In genomic region chr2:60148651-60149050, GRCm38 (mm10) we compare ENCODE assay signal across 28 mouse cellular contexts.
DNase-seq lines count a peak whose midpoint lies in the region; ATAC-seq lines count a peak whose summit lies in the region.
"Had no signal": no experiment of that assay in that cellular context is flagged by ENCODE, and none has a peak within 500 bp of the region (broad histone marks: within the 10 kb centered on the region; RNA-seq: fewer than 3 reads in every experiment).

No protein-coding gene starts in this region.

- no peaks in the 10 kb centered on the region for H3K36me3 ChIP-seq in embryonic facial prominence, embryonic 12.5 days
- no peaks in the 10 kb centered on the region for H3K36me3 ChIP-seq in embryonic facial prominence, embryonic 10.5 days (replicated peaks)
- no peaks in the 10 kb centered on the region for H3K36me3 ChIP-seq in midbrain, embryonic 11.5 days (ENCODE audit: control insufficient read depth, insufficient read depth, low read length)
- no peaks in the 10 kb centered on the region for H3K36me3 ChIP-seq in midbrain, embryonic 15.5 days (replicated peaks)
- H3K36me3 ChIP-seq: embryonic facial prominence, embryonic 13.5 days; embryonic facial prominence, embryonic 15.5 days; forebrain, embryonic 10.5 days; forebrain, embryonic 12.5 days; G1E had no signal

- 0 out of 2 replicates have a peak overlapping the region, but pooled peaks have one; percentile 19 for H3K9ac ChIP-seq in embryonic facial prominence, embryonic 12.5 days
- no peak overlapping the region for H3K9ac ChIP-seq in midbrain, embryonic 11.5 days (ENCODE audit: low read length)
- no peak overlapping the region for H3K9ac ChIP-seq in midbrain, embryonic 15.5 days
- H3K9ac ChIP-seq: embryonic facial prominence, embryonic 13.5 days; embryonic facial prominence, embryonic 15.5 days; forebrain, embryonic 12.5 days had no signal

- no peaks in the 10 kb centered on the region; the same call in 1 of the 2 replicates for H3K4me1 ChIP-seq in embryonic facial prominence, embryonic 12.5 days
- peaks cover 9% of the 10 kb centered on the region for H3K4me1 ChIP-seq in embryonic facial prominence, embryonic 10.5 days
- H3K4me1 ChIP-seq in midbrain, embryonic 11.5 days (ENCODE audit: control insufficient read depth, insufficient read depth, low read length): no peaks in the 10 kb centered on the region
- H3K4me1 ChIP-seq in midbrain, embryonic 15.5 days: peaks cover 3% of the 10 kb centered on the region; the same call in 1 of the 2 replicates

- H3K27ac ChIP-seq in embryonic facial prominence, embryonic 12.5 days: no peak overlapping the region
- H3K27ac ChIP-seq in embryonic facial prominence, embryonic 10.5 days (replicated peaks): no peak overlapping the region
- no peak overlapping the region for H3K27ac ChIP-seq in midbrain, embryonic 11.5 days (ENCODE audit: low read depth, low read length)
- H3K27ac ChIP-seq in midbrain, embryonic 15.5 days: no peak overlapping the region
- H3K27ac ChIP-seq: embryonic facial prominence, embryonic 13.5 days; embryonic facial prominence, embryonic 15.5 days; forebrain, embryonic 10.5 days; forebrain, embryonic 12.5 days had no signal

- H3K4me2 ChIP-seq in embryonic facial prominence, embryonic 12.5 days (replicated peaks): no peak overlapping the region
- H3K4me2 ChIP-seq in midbrain, embryonic 11.5 days: no peak overlapping the region
- H3K4me2 ChIP-seq in midbrain, embryonic 15.5 days: no peak overlapping the region
- H3K4me2 ChIP-seq: embryonic facial prominence, embryonic 13.5 days; embryonic facial prominence, embryonic 15.5 days; forebrain, embryonic 12.5 days had no signal

- H3K9me3 ChIP-seq in embryonic facial prominence, embryonic 12.5 days: no peaks in the 10 kb centered on the region
- H3K9me3 ChIP-seq in embryonic facial prominence, embryonic 10.5 days: no peaks in the 10 kb centered on the region
- no peaks in the 10 kb centered on the region for H3K9me3 ChIP-seq in midbrain, embryonic 11.5 days (ENCODE audit: control insufficient read depth, low read length)
- no peaks in the 10 kb centered on the region for H3K9me3 ChIP-seq in midbrain, embryonic 15.5 days
- H3K9me3 ChIP-seq: embryonic facial prominence, embryonic 13.5 days; embryonic facial prominence, embryonic 15.5 days; forebrain, embryonic 10.5 days; forebrain, embryonic 12.5 days; G1E had no signal

- DNase-seq in embryonic facial prominence, embryonic 10.5 days (ENCODE audit: low spot score): no peak
- DNase-seq in midbrain, embryonic 11.5 days (ENCODE audit: low spot score, missing footprints): peak; percentile 21
- DNase-seq in c-Kit-positive CD71-positive TER-119-positive erythroid progenitor cells, embryonic 14.5 days (ENCODE audit: low spot score): no peak
- DNase-seq: adrenal gland, adult 8-10 months; adrenal gland, postnatal 14 days; adrenal gland, postnatal 36 days; B cell, adult 2 months; cerebellum, adult 11 months; cerebellum, adult 18-20 months; cerebellum, adult 8-10 months; cerebellum, adult 9-11 months; cerebellum, postnatal 14 days; cerebellum, postnatal 36 days; embryo, embryonic 11 days had no signal

- no peak overlapping the region for H3K4me3 ChIP-seq in embryonic facial prominence, embryonic 12.5 days
- no peak overlapping the region for H3K4me3 ChIP-seq in embryonic facial prominence, embryonic 10.5 days
- no peak overlapping the region for H3K4me3 ChIP-seq in midbrain, embryonic 11.5 days (ENCODE audit: low read depth, low read length)
- no peak overlapping the region for H3K4me3 ChIP-seq in midbrain, embryonic 15.5 days
- H3K4me3 ChIP-seq: embryonic facial prominence, embryonic 13.5 days; embryonic facial prominence, embryonic 15.5 days; erythroblast, embryonic 14.5 days; forebrain, embryonic 10.5 days; forebrain, embryonic 12.5 days had no signal

- no peaks in the 10 kb centered on the region for H3K27me3 ChIP-seq in embryonic facial prominence, embryonic 12.5 days
- no peaks in the 10 kb centered on the region for H3K27me3 ChIP-seq in embryonic facial prominence, embryonic 10.5 days (replicated peaks; ENCODE audit: low read depth, poor library complexity, severe bottlenecking)
- H3K27me3 ChIP-seq in midbrain, embryonic 11.5 days (ENCODE audit: control insufficient read depth, insufficient read depth, low read length): no peaks in the 10 kb centered on the region
- no peaks in the 10 kb centered on the region for H3K27me3 ChIP-seq in midbrain, embryonic 15.5 days (replicated peaks)
- H3K27me3 ChIP-seq: CH12.LX; embryonic facial prominence, embryonic 13.5 days; embryonic facial prominence, embryonic 15.5 days; forebrain, embryonic 12.5 days; Patski had no signal

- ATAC-seq in embryonic facial prominence, embryonic 12.5 days (ENCODE audit: insufficient number of reproducible peaks, insufficient read depth, low FRiP score, low TSS enrichment): no peak
- ATAC-seq in midbrain, embryonic 11.5 days (ENCODE audit: low FRiP score): no peak
- no peak for ATAC-seq in midbrain, embryonic 15.5 days (replicated peaks)
- ATAC-seq: activated CD4-positive, CD25-positive, alpha-beta regulatory T cell, adult 4 months; CD4-positive, CD25-positive, alpha-beta regulatory T cell, adult 4 months; forebrain, embryonic 14.5 days; forebrain, embryonic 16.5 days; Patski had no signal

- 59% methylated on average over 5 of the region's 5 CpGs for WGBS in embryonic facial prominence, embryonic 12.5 days
- WGBS in embryonic facial prominence, embryonic 10.5 days: 58% methylated on average over 5 of the region's 5 CpGs
- 26% methylated on average over 5 of the region's 5 CpGs for WGBS in midbrain, embryonic 11.5 days
- 27% methylated on average over 5 of the region's 5 CpGs for WGBS in midbrain, embryonic 15.5 days
